Mouse (Mus musculus) liver, postnatal 0 days (tissue): ENCODE results near the gene Klf12.

ENCODE experiments used
- CTCF ChIP-seq: sonication (generic); IDR thresholded peaks from 2 replicates; pipeline ENCODE4 v1.5.1; 2016; ENCODE audit warnings: antibody characterized with exemption, low read depth
- EP300 ChIP-seq: IDR thresholded peaks from 2 replicates; pipeline ENCODE4 v1.6.1; 2016; ENCODE audit warnings: antibody characterized with exemption, low read depth, mild to moderate bottlenecking

DNA sequence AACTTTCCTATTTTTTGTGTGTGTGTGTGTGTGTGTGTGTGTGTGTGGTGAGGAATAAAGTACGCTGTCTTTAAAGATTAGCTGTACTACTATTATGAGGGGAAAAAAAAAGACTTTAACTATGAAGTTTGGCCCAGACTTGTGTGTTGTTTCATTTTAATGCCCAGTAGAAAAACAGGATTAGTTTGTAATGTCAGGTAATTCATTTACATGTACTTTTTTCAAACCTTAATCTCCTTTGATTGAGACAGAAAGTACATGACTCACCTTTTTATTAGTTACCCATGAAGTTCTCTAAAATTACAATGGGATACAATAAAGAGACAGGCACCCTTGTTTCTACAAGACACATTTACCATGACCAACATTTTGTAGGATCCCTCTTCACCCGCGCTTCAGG is 383.6 kb downstream of the Klf12 start:
- TF ChIP-seq CTCF (no peak), EP300 (no peak)
